Mouse (Mus musculus) thymus, adult 2 months (tissue): ENCODE results near the gene Wwox.

ENCODE experiments used
- CTCF ChIP-seq: fragments of 200-500 bp; IDR thresholded peaks from 2 replicates; pipeline ENCODE4 v1.5.1; 2012; ENCODE audit warnings: mild to moderate bottlenecking, control low read depth, low read length, moderate library complexity, borderline replicate concordance; ENCODE audit not compliant: control insufficient read depth, poor library complexity, insufficient read depth; ENCODE audit errors: extremely low read depth
- POLR2A ChIP-seq: fragments of 200-500 bp; IDR thresholded peaks from 2 replicates; pipeline ENCODE4 v1.6.1; 2012; ENCODE audit warnings: mild to moderate bottlenecking, low read length, control low read depth, moderate library complexity; ENCODE audit not compliant: control insufficient read depth, poor library complexity, insufficient read depth; ENCODE audit errors: extremely low read depth

DNA sequence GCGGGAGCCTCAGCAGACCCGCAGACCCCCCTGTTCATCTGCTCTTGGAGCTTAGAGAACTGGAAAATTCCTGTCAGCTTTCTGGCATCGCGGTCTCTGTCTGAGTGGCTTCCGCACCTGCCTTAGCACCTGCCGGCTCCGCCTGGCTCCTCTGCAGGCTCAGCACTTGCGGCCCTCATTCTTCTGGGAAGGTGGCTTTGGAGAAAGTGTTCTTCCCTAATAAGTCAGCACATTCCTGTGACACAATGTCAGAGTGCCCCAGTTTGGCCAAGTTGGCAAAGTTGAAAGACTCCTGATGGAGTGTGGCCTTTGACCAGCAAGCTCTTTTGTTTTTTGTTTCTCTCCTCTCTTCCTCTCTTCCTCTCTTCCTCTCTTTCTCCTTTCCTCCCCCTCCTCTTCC, 343.9 kb downstream of the Wwox start:
- TF ChIP-seq CTCF (no peak), POLR2A (no peak)
